Mouse (Mus musculus): ENCODE data around the gene Ss18l1. TPM values are rescaled to one million over a fixed set of nuclear protein-coding genes. Genes with fewer than 3 reads are reported as not detected.

Gene Ss18l1
- total RNA-seq, 2 experiments from 2014 or later: 1.8 to 2.0 TPM

DNA sequence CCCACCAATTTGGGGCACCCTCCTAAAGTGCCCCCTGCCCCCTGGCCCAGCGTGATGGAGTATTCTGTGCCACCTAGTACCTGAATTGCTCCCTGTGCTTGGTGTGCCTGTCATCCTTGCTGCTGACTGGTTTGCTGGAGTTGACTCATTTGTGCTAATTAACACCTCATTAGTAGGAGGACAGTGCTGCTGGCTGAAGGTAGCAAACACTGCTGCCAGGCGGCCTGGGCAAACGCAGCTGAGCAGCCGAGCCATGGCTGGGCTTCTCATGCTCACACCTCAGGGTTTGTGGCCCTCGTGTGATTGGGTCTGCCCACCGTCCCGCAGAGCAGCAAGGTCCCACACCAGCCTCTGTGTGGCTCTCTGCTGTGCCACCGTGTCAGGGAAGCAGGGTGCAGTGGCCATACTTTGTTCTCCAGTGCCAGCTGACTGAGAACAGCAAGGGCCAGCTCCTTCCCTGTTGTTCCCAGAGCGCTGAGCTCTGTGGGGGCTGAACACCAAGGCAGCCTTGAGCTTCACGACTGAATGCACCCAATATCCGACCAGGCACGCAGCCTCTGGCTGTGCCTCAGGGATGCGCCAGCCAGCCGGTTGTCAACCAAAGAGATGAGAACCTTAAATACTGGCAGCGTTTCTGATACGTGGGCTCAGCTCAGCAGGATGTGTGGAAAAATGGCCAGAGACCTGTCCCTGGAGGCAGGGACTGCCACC, 43.8 kb downstream of the Ss18l1 start:
- DNase-seq (ENCODE audit: low spot score): no peak

DNA sequence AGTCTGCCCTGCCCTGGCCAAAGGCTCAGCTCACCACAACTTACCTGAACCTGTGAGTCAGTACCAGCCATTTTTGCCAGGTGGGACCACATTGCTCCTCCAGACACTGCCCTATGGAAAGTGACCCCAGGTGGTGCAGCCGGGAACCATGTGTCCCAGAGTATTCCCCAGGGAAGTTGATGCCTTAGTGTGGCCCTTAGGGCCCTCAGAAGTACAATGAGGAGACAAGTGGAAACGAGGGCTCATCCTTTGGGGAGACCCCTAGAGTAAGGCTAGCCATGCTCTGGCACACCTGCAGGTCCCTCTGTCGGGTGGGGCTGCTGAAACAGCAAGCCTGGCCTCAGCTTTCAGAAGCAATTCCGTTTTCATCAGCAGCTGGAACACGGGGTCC, 44.3 kb downstream of the Ss18l1 start:
- no peak for DNase-seq (ENCODE audit: low spot score)

DNA sequence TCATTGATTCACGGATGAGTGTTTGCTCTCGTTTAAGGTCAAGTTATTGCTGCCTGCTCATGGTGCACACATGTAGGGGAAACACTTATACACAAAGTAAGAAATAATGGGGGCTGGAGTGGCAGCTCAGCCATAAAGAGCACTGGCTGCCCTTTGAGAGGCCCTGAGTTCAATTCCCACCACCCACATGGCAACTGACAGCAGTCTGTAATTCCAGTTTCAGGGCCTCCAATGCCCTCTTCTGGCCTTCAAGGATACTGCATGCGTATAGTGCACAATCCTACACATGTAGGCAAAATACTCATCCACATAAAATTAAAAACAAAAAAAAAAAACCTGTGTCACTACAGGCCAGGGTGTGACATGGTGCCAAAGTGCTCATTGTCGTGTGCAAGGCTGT, 45.2 kb downstream of the Ss18l1 start:
- no peak for DNase-seq (ENCODE audit: low spot score)

DNA sequence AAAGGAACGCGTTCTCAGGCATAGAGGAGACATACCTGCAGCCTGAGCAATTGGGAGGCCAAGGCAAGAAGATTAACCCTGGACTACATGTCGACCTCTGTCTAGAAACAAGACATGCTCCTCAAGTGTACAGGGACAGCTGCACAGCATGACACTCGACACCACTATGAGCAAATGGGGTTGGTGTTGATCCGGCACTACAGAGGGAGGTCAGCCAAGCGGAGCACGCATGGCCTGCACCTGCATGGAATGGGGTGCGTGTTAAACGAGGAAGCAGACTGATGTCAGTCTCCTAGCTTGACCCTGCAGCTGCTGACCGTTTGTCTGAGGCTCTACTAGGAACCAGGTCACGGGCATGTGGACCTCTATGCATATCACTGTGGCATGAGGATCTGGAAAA, 48.0 kb downstream of the Ss18l1 start:
- peak; percentile 30 for DNase-seq (ENCODE audit: low spot score)

DNA sequence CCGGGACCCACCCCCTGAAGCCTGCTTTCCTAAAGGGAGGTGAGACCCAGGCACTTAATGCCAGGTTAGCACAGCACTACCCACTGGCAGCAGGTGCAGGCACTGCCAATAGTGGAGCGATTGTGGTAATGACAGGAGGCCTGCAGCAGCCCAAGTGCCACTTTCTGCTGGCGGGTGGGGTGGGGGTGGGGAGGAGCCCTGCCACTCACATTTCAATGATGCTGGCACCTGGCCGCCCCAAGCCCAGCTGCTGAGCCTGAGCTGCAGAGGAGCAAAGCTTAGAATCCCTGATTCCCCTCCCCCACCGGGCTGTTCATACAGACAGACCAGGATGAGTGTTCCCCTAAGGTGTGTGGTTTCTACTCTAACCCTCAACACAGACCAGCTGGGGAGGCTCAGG, 53.4 kb downstream of the Ss18l1 start:
- DNase-seq (ENCODE audit: low spot score): no peak

DNA sequence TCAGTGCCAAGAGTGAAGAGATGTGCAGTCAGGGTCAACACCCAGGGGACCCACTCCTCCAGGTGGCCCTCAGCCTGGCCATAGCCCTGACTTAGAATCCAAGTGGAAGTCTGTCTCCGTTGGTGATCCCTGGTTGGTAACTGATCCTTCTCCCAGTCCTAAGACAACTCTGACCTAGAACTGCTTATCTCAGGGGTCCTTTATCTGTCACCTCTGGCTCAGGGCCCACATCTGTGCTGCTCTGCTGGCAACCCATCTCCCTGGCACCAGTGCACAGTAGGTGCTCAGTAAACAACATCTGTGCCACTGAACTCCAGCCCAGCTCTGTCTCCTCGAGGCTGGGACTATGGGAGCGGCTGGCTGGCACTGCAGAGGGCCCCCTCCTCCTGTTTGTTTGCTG, 55.3 kb downstream of the Ss18l1 start:
- no peak for DNase-seq (ENCODE audit: low spot score)

DNA sequence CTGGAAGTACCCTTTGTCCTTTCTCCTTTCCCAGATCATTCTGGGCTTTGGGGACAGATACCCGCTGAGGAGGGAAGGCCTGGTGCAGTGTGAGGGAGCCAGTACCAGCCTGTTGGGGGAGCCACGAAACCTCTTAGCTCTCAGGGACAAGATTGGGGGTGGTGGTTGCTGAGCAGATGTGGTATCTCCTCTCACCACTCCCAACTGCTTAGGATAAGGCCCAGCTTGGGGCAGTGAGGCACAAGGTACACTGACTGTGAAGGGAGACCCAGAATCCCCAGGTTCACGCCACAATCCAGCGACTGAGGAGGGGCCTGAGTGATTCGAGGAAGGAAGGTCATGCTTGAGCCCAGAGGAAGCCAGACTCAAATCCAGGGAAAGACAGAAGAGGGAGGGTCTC, 55.9 kb downstream of the Ss18l1 start:
- DNase-seq (ENCODE audit: low spot score): no peak

DNA sequence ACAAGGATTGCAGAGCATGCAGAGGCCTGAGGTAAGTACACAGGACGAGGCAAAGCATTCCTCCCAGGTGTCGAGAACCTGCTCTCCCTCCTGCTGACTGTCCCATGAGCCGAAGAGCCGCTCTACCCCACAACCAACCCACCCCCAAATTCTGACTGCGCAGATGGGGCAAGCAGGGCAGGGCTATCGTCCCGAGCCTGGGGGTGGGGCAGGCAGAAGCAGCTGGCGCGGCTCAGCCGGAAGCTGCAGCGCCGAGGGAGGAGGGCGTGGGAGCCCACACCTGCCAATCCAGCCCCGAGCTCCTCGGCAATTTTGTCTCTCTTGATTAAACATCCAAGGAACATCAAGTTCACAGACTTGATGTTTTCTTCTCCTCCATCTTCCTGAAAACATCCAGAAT, 57.2 kb downstream of the Ss18l1 start:
- no peak for DNase-seq (ENCODE audit: low spot score)

DNA sequence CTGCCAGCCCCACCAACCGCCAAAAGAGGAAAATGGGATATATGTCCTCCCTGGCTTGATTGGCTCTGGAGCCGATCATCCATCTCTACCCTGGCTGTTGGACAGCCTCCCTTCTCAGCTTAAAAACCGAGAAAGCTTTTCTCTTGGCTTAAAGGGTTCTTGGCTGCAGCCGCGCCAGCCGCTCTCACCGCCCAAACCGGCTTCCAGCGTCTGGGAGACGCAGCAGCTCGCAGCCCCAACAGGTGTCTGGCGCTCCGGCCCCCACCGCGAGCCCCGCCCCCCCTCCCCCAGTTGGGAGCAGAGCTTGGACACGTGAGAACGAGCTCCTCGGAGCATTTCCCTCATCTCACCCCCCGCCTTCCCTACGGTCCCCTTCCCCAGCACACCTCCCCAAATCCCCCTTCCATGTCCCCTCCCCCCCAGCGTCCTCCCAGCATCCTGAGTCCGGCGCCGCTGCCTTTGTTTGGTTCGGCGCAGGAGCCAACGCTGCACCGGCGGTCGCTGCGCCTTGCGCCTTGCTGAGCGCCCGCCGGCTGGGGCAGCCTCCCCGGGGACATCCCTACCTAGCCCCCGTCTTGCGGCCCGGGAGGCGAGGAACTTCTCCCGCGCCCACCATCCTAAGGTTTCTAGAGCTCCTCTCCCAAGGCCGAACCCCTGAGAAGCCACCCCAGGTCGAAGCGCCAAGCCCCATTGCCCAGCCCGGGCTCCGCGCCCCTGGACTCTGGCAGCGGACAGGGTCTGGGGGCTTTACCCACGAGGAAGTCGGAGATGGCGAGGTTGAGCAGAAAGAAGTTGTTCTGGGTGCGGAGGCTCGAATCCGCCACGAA, 61.1 kb downstream of the Ss18l1 start:
- no peak for DNase-seq (ENCODE audit: low spot score)

DNA sequence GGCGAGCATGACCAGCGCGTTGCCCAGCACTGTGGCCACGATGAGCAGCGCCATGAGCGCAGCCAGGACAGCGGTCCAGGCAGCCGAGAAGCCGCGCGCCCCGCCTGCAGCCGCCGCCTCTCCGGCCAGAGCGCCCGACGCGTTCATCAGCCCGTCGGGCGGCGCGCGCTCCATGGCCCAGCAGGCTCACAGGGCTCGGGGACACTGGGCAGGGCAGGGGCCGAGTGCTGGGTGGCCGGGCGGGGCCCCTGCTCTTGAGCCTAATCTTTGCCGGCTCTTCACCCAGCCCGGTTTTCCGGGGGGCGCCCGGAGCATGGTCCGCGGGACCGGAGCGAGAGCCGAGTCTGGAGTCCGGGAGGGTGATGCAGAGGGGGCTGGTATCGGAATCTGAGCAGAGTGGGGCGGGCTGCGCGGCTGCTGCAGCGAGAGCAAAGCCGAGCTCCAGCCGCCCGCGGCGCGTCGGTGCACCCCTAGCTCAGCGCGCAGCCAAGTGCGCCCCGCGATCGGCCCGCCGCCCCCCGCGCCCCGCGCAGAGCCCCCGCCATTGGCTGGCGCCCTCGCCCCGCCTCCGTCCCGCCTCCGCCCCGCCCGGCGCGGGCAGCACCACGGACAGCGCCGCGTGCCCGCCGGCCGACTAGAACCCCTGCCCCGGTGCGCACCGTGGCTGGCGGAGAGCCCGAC, 61.8 kb downstream of the Ss18l1 start, which contains the start of gene Hrh3:
Gene Hrh3, minus strand, starts transcription at position 511 of the 681 bp plus-strand sequence.
- peak; percentile 57 for DNase-seq (ENCODE audit: low spot score)

DNA sequence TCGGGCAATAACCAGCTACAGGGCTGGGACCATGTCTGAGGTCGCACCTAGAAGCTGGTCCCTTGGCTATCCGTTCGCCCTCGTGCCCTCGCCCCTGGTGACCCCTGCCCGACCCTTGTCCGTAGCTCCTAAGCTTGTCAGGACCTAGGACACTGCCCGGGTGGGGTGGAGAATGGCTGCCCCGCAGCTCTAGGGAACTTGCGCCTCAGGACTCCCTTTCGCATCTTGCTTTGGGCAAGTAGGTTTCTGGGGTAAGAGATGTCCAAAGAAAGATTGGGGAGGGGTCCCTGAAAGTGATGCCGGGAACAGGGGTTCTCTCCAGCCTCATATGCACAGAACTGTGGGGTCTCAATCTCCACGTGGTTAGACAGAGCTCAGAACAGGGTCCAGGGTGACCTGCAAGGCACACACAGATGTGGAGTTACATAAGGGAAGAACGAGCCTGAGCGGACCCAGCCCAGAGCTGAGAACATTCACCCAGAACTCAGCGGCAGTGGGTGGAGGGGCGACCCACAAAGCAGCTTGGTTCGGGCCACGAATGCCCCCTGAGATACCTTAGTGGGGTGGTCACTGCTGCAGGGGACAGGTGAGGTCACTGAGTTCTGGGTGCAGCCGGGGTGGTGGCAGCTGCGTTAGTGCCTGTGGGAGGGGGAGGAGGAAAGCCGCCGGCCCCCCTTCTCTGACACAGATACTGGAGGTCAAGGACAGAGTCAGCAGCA, 62.5 kb downstream of the Ss18l1 start:
- DNase-seq (ENCODE audit: low spot score): no peak

DNA sequence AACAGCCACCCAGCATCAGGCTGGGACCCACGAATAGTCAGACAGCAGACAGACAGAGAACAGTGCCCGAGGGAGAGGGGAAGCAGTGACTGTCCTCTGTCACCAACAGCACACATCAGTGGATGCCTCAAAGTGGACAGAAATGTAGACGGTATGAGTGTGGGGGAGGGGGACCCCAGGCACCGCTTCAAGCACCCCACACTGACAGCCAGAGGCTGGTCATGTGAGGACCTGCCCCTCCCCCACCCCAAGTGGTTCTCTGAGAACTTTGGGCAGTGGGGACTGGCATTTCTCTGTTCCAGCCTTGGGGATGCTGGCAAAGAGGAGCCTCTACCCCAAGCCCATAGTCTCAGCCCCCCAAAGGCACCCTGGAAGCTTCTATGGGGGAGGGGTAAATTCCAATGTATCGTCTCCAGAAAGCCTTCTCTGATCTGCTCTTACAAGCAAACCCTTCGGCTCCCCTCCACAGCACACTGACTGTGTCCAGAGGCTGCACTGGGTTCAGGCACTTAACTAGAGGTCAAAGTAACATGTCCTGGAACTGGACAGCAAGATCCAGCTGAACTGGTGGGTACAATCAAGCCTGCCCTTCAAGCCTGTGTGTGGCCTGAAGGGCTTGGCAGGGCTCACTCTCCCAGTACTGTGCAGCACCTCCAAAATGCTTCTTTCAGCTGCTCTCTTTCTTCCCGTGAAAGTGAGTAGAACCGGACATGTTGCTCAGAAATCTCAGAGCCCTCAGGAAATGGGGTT, 63.3 kb downstream of the Ss18l1 start:
- no peak for DNase-seq (ENCODE audit: low spot score)

DNA sequence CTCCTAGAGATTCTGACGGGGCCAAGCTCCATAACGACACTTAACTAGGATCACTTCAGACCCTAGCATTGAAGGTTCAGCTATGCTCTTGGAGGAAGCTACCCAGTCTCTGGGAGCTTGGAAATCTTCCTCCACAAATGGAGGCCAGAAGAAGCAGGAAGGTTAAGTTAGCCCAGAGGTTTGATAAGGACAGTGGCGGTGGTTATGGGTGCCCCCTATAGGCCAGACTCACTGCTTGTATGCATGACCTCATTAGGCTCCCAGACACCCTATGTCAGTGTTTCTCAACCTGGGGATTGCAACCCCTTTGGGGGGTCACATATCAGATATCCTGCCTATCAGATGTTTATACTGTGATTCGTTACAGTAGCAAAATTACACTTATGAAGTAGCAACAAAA, 64.8 kb downstream of the Ss18l1 start:
- no peak for DNase-seq (ENCODE audit: low spot score)

DNA sequence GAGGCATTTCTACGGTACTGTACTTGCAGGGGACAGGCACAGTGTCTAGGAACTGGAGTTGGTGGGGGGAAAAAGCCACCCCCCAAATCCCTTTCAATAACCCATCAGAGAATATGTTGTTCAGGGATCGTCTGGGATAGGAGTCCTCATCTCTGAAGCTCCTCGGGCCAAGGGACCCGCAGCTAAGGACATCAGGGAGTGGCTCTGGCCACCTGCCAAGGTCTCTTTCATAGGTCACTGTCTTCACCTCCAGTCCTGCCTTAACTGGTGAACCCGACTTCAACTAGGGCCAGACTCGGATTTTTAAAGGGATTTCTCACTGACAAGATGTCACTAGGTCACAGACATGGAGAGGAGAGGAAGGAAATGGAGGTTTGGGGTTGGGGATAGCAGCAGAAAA, 66.0 kb downstream of the Ss18l1 start:
- DNase-seq (ENCODE audit: low spot score): no peak

DNA sequence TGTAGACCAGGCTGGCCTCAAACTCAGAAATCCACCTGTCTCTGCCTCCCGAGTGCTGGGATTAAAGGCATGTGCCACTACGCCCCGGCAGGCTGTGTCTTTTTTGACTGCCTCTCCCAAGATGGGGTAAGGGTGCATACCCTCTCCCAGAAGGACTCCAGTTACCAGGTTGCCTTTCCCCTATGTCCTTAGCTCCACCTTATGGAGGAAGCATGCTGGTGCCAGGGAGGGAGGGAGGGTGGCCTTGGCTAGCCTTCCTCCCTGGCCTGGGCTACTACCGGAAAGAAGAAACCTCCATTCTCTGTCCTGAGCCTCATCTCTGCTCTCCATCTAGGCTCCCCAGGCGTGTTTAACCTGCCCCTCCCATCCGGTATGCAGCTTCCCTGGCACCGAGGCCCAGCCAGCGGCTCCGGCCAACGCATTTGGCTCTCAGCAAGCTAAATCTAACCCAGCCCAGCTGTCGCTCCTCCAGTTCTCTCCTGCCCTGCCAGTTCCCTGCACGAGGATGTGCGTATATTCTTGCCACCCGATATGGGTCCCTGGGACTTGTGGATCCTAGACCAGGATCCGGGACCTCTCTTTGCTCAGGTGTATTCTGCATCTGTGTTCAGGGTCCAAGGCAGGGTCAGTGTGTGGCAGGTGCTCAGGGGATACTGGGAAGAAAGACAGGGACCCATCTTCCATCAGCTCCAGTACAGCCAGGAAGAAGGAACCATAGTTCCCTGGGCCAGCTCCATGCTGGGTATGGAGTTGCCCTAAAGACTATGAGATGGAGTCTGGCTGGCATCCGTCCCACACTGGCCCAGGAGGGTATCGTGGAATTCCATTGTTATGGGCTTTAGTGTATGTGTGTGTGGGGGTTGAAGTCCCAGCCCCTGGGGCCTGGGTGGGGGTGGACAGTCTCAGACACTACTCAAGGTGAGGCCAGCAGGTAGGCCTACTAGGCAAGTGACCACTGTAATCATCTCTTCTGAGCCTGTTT, 71.9 kb downstream of the Ss18l1 start:
- DNase-seq (ENCODE audit: low spot score): peak; percentile 94

DNA sequence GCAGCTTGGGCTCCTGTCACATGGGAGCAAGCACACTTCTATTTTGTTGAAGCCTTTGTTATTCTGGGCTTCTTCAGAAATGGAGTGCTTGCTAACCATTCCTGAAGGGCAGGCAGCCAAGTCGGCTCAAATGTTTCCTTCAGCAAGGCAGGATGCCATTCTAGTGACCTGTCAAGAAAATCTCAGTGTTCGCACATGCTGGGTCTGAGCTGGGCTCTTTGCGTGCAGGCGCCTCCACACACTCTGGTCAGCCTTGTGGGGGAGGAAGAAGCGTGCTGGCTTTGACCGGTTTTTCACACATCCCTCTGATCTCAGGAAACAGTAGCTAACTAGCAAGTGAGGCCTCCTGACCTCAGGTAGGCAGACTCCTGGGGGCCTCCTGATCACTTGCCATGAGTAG, 73.0 kb downstream of the Ss18l1 start:
- DNase-seq (ENCODE audit: low spot score): peak; percentile 66

DNA sequence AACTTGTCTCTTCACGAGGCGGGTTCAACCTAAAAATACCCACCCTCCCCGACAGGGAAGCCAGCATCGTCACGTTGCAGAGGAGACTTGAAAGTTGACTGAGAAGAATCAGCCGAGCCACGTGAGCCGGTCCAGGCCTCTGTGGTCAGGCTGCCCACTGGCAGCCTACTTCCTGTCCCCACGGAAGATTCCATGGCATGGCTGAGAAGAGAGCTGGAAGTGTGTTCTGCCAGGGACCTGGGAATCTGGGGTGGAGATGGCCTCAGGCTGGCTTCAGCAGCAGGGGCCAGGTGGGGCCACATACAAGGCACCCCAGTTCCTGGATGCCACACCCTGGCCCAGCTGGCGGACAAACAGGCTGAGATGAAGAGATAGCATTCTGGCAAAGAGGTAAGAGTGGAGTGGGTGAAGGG, 73.8 kb downstream of the Ss18l1 start:
- DNase-seq (ENCODE audit: low spot score): peak; percentile 47

DNA sequence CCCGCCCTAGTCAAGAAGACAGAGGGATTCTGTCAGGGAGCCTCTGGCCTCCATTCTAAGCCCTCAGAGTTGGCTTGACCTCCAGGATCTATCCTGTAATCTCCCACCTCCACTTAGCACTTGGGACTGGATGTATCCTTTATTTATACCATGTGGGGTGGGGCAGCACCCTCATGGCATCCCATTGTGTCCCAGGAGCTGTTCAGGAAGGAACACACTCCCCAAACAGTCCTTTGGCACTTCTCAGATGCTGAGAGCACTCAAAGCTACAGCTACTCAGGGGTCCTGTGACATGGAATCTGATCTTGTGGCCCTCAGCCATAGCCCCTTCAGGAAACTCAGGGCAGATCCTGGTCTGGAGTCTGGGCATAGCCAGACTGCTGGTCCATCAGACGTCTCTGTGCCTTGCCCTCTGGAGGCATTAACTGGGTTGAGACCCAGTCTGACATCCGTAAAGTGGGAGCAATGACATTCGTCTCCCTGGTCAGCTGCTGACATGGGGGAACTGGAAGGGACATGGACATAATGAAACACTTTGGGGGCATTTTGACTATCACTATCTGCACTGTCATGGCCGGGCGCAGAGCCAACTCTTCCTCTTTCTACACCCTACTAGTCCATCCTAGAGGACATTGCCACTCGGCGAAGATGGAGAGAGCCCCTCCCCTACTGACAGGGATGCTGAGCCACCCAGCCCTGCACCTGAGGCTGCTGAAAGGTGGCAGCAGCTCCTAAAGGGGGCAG, 74.6 kb downstream of the Ss18l1 start:
- no peak for DNase-seq (ENCODE audit: low spot score)

Measured in gastrocnemius, adult 18-20 months (tissue).